Comparison of ENCODE assay signal across 10 mouse cellular contexts in genomic region chr4:13241628-13242479, GRCm38 (mm10).
A peak's percentile ranks its signal among the peaks of the same experiment; 100 is the strongest.
DNase-seq lines count a peak whose midpoint lies in the region; ATAC-seq lines count a peak whose summit lies in the region.
"Had no signal": no experiment of that assay in that cellular context is flagged by ENCODE, and none has a peak within 500 bp of the region (broad histone marks: within the 10 kb centered on the region; RNA-seq: fewer than 3 reads in every experiment).

No protein-coding gene starts in this region.

- peak overlapping the region; percentile 89 for H3K27ac ChIP-seq in kidney, embryonic 15.5 days
- peak overlapping the region; percentile 18; the same call in 1 of the 2 replicates for H3K27ac ChIP-seq in neural tube, embryonic 13.5 days (replicated peaks)
- no peak overlapping the region for H3K27ac ChIP-seq in forebrain, embryonic 14.5 days (ENCODE audit: low read depth, low read length)

- H3K4me1 ChIP-seq in kidney, embryonic 15.5 days, result peaks cover 5% of the 10 kb centered on the region; the same call in 1 of the 2 replicates
- peaks cover 21% of the 10 kb centered on the region for H3K4me1 ChIP-seq in neural tube, embryonic 13.5 days (replicated peaks)
- no peaks in the 10 kb centered on the region for H3K4me1 ChIP-seq in forebrain, embryonic 14.5 days (ENCODE audit: control insufficient read depth, insufficient read depth, low read length)

- H3K9ac ChIP-seq in kidney, embryonic 15.5 days, result no peak overlapping the region
- H3K9ac ChIP-seq in neural tube, embryonic 13.5 days, result no peak overlapping the region
- H3K9ac ChIP-seq in forebrain, embryonic 14.5 days (ENCODE audit: low read length), result no peak overlapping the region

- H3K9me3 ChIP-seq in kidney, embryonic 15.5 days (replicated peaks), result no peaks in the 10 kb centered on the region
- no peaks in the 10 kb centered on the region for H3K9me3 ChIP-seq in neural tube, embryonic 13.5 days
- H3K9me3 ChIP-seq in forebrain, embryonic 14.5 days (replicated peaks; ENCODE audit: control insufficient read depth, low read length), result no peaks in the 10 kb centered on the region

- H3K27me3 ChIP-seq in kidney, embryonic 15.5 days, result no peaks in the 10 kb centered on the region
- H3K27me3 ChIP-seq in neural tube, embryonic 13.5 days, result no peaks in the 10 kb centered on the region
- H3K27me3 ChIP-seq in forebrain, embryonic 14.5 days (replicated peaks; ENCODE audit: control insufficient read depth, insufficient read depth, low read length), result no peaks in the 10 kb centered on the region
- H3K27me3 ChIP-seq: CH12.LX had no signal

- peak; percentile 83 for ATAC-seq in kidney, embryonic 15.5 days (replicated peaks; ENCODE audit: low FRiP score)
- ATAC-seq in neural tube, embryonic 13.5 days (ENCODE audit: low read depth), result no peak
- ATAC-seq in forebrain, embryonic 14.5 days, result no peak

- 0 out of 2 replicates have a peak overlapping the region, but pooled peaks have one; percentile 28 for H3K4me2 ChIP-seq in kidney, embryonic 15.5 days
- H3K4me2 ChIP-seq in neural tube, embryonic 13.5 days, result no peak overlapping the region
- H3K4me2 ChIP-seq in forebrain, embryonic 14.5 days (ENCODE audit: low read length), result no peak overlapping the region

- H3K36me3 ChIP-seq in kidney, embryonic 15.5 days, result no peaks in the 10 kb centered on the region
- no peaks in the 10 kb centered on the region for H3K36me3 ChIP-seq in neural tube, embryonic 13.5 days
- no peaks in the 10 kb centered on the region for H3K36me3 ChIP-seq in forebrain, embryonic 14.5 days (ENCODE audit: control insufficient read depth, insufficient read depth, low read length)

- no peak for DNase-seq in kidney, postnatal 25 days
- DNase-seq in fibroblast of lung, adult 2 months (ENCODE audit: low read depth), result peak; percentile 37
- peak; percentile 42 for DNase-seq in kidney, postnatal 10 days
- DNase-seq in right cerebral cortex, adult 18-20 months, result no peak
- DNase-seq in adrenal gland, postnatal 4 days (ENCODE audit: low spot score in 2 of 2), result no peak
- DNase-seq in forebrain, embryonic 14.5 days (ENCODE audit: low spot score), result no peak
- DNase-seq: adrenal gland, postnatal 10 days had no signal

- 50% methylated on average over 21 of the region's 21 CpGs for WGBS in kidney, embryonic 15.5 days
- 74% methylated on average over 21 of the region's 21 CpGs for WGBS in neural tube, embryonic 13.5 days
- WGBS in forebrain, embryonic 14.5 days, result 85% methylated on average over 21 of the region's 21 CpGs

- no peak overlapping the region for H3K4me3 ChIP-seq in kidney, embryonic 15.5 days (replicated peaks)
- H3K4me3 ChIP-seq in neural tube, embryonic 13.5 days, result no peak overlapping the region
- no peak overlapping the region for H3K4me3 ChIP-seq in forebrain, embryonic 14.5 days (ENCODE audit: low read depth, low read length)

Comparison
In these comparisons a context has a peak if more than half of its experiments do, and no peak if none do; other contexts are left out.
1. DNase-seq: peak in fibroblast of lung, adult 2 months (single experiment) and kidney, postnatal 10 days (single experiment); none in kidney, postnatal 25 days (0 of 2), right cerebral cortex, adult 18-20 months (single experiment), adrenal gland, postnatal 4 days (0 of 2) and forebrain, embryonic 14.5 days (single experiment).